Mouse (Mus musculus): ENCODE results near the gene Mrpl1.

DNA sequence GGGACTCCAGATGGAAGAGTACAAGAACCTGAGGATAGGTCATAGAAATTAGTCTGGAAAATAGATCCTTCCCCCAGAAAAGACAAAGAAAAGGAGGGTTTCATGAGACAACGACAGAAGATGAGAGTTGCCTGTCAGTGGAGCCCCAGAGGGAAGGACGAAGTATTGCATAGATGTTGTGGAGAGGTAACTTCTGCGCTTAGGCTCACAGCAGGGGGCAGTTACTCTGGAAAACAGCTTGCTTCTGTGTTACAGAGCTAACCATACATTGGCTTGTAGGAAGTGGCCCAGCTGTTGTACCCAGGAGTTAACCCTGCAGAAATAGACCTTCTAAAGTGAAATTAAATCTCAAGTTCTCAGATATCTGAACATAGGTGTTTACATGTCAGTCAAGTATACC is 45.9 kb downstream of the Mrpl1 start:
- TF ChIP-seq POLR2A (IDR thresholded peaks at IDR 0.05; ENCODE audit: borderline replicate concordance, extremely low read depth, insufficient read depth, insufficient read length, poor library complexity, severe bottlenecking) (no peak), CTCF (IDR thresholded peaks at IDR 0.05; ENCODE audit: borderline replicate concordance, extremely low read depth, insufficient read depth, insufficient read length) (no peak)
